Mouse (Mus musculus) stomach, postnatal 0 days (tissue): ENCODE data around the gene BC034090.

Experiments
- CTCF ChIP-seq: IDR thresholded peaks from 2 replicates; pipeline ENCODE4 v1.5.1; 2016; ENCODE audit warnings: antibody characterized with exemption, low read depth, mild to moderate bottlenecking, moderate library complexity
- EP300 ChIP-seq: optimal IDR thresholded peaks from 2 replicates; pipeline ENCODE3; 2016; ENCODE audit warnings: antibody characterized with exemption

DNA sequence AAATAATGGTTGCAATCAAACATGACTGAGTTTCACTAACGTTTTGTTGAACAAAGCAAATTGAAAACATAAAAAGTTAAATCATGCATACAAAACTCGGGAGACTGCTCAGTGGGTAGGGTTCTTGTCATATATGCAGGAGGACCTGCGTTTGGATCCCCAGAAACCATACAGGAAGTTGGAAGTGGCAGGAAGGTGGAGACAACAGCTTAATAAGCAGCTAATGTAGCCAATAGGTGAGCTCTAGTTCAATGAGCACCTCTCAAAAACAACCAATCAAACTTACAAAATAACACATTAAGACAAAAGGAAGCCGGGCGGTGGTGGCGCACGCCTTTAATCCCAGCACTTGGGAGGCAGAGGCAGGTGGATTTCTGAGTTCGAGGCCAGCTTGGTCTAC lies 10.1 kb upstream of the BC034090 start:
- TF ChIP-seq CTCF (no peak), EP300 (no peak)
